Mouse (Mus musculus): ENCODE data around the gene Ets2.
"Not testable (repeated sequence)": the region's sequence is repeated elsewhere in the genome, so short reads cannot be mapped to it uniquely, and the experiment has no call there.

Ets2 gene

GRCm38 (mm10) chr16:95736059-95736458, 34.2 kb downstream of the Ets2 start:
- DNase-seq (ENCODE audit: low spot score) = no peak

GRCm38 (mm10) chr16:95736470-95736869, 34.6 kb downstream of the Ets2 start:
- no peak for DNase-seq (ENCODE audit: low spot score)

- no peak for DNase-seq (ENCODE audit: low spot score)
These were observed 37.6 kb downstream of the Ets2 start for GRCm38 (mm10) chr16:95739522-95739921.

- no peak for DNase-seq (ENCODE audit: low spot score)
These were observed 39.5 kb downstream of the Ets2 start for GRCm38 (mm10) chr16:95741358-95741757.

GRCm38 (mm10) chr16:95741915-95742739, 40.3 kb downstream of the Ets2 start:
- DNase-seq (ENCODE audit: low spot score) = no peak

GRCm38 (mm10) chr16:95742740-95743030, 40.8 kb downstream of the Ets2 start:
- DNase-seq (ENCODE audit: low spot score) = no peak

GRCm38 (mm10) chr16:95743104-95743503, 41.2 kb downstream of the Ets2 start:
- DNase-seq (ENCODE audit: low spot score) = no peak

GRCm38 (mm10) chr16:95744771-95745170, 42.9 kb downstream of the Ets2 start:
- DNase-seq (ENCODE audit: low spot score) = no peak

- DNase-seq (ENCODE audit: low spot score) = no peak
These were observed 43.8 kb downstream of the Ets2 start for GRCm38 (mm10) chr16:95745685-95746084.

GRCm38 (mm10) chr16:95746565-95746964, 44.7 kb downstream of the Ets2 start:
- DNase-seq (ENCODE audit: low spot score) = no peak

GRCm38 (mm10) chr16:95749291-95750103, 47.6 kb downstream of the Ets2 start:
- no peak for DNase-seq (ENCODE audit: low spot score)

GRCm38 (mm10) chr16:95750211-95750629, 48.3 kb downstream of the Ets2 start:
- DNase-seq (ENCODE audit: low spot score) = no peak

- DNase-seq (ENCODE audit: low spot score) = no peak
These were observed 50.6 kb downstream of the Ets2 start for GRCm38 (mm10) chr16:95752502-95752901.

- no peak for DNase-seq (ENCODE audit: low spot score)
These were observed 51.4 kb downstream of the Ets2 start for GRCm38 (mm10) chr16:95753295-95753694.

GRCm38 (mm10) chr16:95759151-95759987, 57.5 kb downstream of the Ets2 start:
- DNase-seq (ENCODE audit: low spot score) = no peak

GRCm38 (mm10) chr16:95759988-95760391, 58.1 kb downstream of the Ets2 start:
- no peak for DNase-seq (ENCODE audit: low spot score)

- no peak for DNase-seq (ENCODE audit: low spot score)
These were observed 59.9 kb downstream of the Ets2 start for GRCm38 (mm10) chr16:95761742-95762141.

GRCm38 (mm10) chr16:95763201-95763600, 61.3 kb downstream of the Ets2 start:
- DNase-seq (ENCODE audit: low spot score) = no peak

GRCm38 (mm10) chr16:95764041-95764440, 62.2 kb downstream of the Ets2 start:
- not testable (repeated sequence) for DNase-seq (ENCODE audit: low spot score)

- no peak for DNase-seq (ENCODE audit: low spot score)
These were observed 64.3 kb downstream of the Ets2 start for GRCm38 (mm10) chr16:95766181-95766580.

GRCm38 (mm10) chr16:95767246-95767645, 65.4 kb downstream of the Ets2 start:
- no peak for DNase-seq (ENCODE audit: low spot score)

All from urinary bladder, postnatal 25 days (tissue).